Mouse (Mus musculus) spleen, postnatal 14 days (tissue): ENCODE data around the gene Rab3d.
"Not testable (repeated sequence)": the region's sequence is repeated elsewhere in the genome, so short reads cannot be mapped to it uniquely, and the experiment has no call there.

ENCODE experiments used
- DNase-seq, 2 experiments: peaks; one replicate each; pipeline ENCODE4 v3.0.0; 2021 to 2022; ENCODE audit warnings: low spot score in 2 of 2

The Rab3d gene

GRCm38 (mm10) chr9:21909474-21910223 is 8.3 kb downstream of the Rab3d start:
- DNase-seq = no peak

DNA sequence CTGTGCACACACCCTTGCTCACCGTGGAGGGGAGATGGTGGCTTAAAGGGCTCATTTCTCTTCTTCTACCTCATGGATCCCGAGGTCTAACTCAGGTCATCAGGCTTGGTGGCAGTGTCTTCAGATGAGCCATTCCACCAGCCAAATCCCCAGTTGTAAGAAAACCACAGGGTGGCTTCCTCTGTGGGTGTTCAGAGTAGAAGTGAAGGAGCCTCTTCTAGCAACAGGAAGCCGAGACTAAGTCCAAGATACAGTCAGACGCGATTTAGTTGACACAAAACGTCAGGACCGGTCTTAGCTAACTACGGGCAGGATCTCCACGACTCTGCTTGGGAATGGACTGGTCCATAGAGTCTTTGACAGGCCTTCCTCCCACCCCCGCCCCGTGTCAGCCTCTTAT is 9.8 kb downstream of the Rab3d start:
- no peak for DNase-seq

GRCm38 (mm10) chr9:21904031-21904430 is 14.0 kb downstream of the Rab3d start:
- DNase-seq = no peak

DNA sequence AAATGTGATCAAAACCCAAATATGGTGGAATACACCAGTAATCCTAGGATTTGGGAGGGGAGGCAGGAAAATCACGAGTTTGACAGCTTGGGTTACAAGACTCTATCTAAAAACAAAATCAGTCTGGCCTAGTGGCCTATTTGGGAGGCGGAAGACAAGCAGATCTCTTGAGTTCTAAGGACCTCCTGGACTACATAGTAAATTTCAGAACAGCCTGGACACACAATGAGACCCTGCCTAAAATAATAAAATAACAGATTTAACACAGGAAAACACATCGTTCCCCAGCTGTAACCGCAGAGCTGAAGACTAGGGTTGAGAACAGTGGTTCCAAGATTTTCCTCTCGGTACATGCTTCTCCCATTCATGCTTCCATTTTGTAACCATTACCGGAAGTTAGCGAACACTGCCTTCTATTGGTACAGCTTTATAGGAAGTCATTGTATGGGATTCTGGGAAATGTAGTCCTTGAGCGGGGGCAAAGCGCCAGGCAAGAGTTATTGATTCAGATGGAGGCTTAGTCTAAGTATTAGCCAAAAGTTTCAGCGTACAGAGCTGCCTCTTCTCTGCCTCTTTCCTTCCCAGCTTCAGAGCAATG is 16.7 kb downstream of the Rab3d start:
- no peak for DNase-seq

- DNase-seq = no peak
Measured at GRCm38 (mm10) chr9:21889229-21889628, 28.8 kb downstream of the Rab3d start.

- DNase-seq = no peak
Measured at GRCm38 (mm10) chr9:21876601-21877000, 41.4 kb downstream of the Rab3d start.

DNA sequence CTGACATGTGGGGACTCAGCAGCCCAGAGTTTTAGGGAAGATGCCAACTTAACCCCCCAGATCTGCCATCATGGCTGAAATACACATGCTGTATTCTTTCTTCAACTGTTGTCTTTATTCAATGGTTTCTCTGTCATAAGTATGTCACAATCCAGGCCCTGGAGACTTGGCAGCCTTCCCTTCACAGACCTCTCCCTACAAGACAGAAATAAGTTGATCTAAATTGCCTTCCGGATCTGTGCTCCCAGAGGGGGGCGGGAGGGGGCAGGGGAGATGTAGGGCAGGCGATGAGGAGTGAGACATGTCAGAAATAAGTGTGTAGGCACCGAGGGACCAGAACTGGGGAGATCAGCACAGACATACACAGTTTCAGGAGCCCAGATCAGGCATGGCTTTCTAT is 45.8 kb downstream of the Rab3d start:
- DNase-seq = no peak

- DNase-seq = peak in 1 of 2 experiments; percentile 32
Measured at GRCm38 (mm10) chr9:21870879-21871524, 47.0 kb downstream of the Rab3d start.

DNA sequence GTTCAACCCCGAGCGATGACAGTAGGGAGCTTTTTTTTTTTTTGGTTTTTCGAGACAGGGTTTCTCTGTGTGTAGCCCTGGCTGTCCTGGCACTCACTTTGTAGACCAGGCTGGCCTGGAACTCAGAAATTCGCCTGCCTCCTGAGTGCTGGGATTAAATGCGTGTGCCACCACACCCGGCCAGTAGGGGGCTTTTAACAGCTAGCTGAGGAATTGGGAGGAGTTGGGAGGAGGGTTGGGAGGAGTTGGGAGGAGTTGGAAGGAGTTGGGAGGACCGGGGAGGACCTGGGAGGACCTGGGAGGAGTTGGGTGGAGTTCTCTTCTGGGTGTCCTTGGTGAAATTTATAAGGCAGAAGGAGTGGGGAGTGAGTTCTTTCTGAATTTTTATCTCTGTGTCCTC is 48.7 kb downstream of the Rab3d start:
- peak in 1 of 2 experiments; percentile 28 for DNase-seq

DNA sequence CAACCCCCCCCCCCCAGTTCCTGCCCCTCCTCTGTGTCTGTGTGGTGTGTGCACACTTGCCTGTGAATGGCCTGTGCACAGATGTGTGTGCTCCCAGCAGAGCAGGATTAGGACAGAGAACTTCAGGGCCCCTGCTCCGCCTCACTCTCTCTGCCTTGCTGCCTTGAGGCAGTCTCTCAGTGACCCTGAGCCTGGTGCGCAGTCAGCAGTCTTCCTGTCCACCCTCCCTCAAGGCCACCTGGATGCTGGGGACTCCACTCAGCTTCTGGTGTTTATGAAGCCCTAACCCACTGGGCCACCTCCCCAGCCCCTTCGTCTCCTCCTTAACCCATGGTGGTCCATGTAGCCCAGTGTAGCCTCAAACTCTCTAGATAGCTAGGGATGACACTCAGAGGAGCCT is 50.3 kb downstream of the Rab3d start:
- no peak for DNase-seq

- DNase-seq = no peak
Measured at GRCm38 (mm10) chr9:21866641-21867040, 51.4 kb downstream of the Rab3d start.

DNA sequence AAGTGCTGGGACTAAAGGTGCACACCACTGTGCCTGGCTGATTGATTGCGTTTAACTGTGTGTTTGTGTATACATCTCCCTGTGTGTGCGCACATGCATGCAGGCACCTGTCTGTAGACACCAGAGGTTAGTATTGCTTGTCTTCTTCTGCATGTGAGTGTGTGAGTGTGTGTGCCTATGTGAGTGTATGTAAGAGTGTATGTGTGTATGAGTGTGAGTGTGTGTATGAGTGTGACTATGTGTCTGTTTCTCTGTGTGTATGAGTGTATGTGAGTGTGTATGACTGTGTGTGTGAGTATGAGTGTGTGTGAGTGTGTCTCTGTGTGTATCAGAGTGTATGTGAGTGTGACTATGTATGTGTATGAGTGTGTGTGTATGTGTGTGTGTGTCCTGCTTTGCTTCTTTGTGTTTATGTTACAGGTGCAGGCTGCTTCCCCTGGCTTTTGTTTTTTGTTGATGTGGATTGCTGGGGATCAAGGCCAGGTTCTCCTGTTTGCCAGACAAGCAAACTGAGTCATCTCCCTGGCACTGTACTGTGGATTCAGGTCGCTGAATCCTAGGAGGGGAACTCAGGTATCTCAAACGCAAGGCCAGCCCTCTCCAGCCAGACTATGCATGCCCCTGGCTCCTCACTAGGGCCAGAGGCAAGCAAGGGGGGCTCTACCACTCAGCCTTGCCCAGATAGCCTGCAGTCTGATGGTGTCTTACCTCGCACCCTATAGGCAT is 52.2 kb downstream of the Rab3d start:
- no peak for DNase-seq

DNA sequence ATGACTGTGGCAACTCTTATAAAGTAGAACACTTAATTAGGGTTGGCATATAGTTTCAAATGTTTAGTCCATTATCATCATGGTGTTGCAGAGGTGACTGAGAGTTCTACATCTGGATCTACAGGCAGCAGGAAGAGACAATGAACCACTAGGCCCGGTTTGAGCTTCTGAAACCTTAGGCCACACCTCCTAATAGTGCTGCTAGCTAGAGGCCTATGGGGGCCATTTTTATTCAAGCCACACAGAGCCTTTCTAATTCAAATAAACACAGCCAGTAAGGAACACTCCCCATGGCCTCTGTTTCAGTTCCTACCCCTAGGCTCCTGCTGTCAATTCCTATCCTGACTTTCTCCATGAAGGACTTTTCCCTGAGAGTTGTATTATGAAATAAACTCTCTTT is 55.8 kb downstream of the Rab3d start:
- no peak for DNase-seq

GRCm38 (mm10) chr9:21860349-21860748 is 57.6 kb downstream of the Rab3d start:
- not testable (repeated sequence) for DNase-seq

- DNase-seq = no peak
Measured at GRCm38 (mm10) chr9:21859606-21860005, 58.4 kb downstream of the Rab3d start.

DNA sequence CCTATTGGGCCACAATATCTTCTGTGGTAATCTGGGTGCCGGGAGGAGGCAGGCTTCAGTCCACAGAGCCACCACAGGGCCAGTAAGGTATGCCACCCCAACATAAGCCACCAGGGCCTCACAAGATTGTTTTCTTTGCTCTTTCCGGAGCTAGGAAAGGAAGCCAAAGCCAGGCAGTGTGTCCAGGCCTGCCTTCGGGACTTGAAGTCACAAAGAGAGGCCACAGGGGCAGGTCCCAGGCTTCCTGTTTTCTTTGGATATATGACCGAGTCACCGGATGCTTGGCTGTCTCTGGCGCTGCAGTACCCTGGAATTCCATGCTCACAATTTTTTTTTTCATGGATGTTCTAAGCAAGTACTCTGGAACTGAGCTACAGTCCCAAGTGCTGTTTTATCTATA is 59.9 kb downstream of the Rab3d start:
- no peak for DNase-seq

GRCm38 (mm10) chr9:21857501-21857900 is 60.5 kb downstream of the Rab3d start:
- no peak for DNase-seq
